Mouse (Mus musculus): Measurements from ENCODE around the gene Ddx60. TPM values are rescaled to one million over a fixed set of nuclear protein-coding genes. Genes with fewer than 3 reads are reported as not detected.

The Ddx60 gene
- polyA plus RNA-seq, 1 experiment, result not detected

DNA sequence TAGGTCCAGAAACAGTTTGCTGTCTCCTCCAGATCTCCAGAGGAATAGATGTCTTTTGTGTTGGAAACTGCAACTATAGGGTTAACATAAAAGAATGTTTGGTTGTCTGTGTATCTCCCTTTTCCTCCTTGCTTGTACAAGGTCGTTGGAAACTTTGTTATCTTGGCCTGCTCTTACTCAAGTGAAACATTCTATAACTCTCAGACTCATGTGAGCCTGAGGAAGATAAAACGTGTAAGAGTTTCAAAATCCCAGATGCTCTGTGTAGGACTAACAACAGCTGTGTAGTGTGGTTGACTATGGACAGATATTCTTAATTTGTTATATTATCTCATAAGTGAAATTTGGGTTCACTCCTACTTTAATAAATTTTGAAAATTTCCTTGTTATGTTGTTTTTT is 5.4 kb downstream of the Ddx60 start:
- TF ChIP-seq GATA1 (IDR thresholded peaks at IDR 0.05; ENCODE audit: low read length), result no peak

DNA sequence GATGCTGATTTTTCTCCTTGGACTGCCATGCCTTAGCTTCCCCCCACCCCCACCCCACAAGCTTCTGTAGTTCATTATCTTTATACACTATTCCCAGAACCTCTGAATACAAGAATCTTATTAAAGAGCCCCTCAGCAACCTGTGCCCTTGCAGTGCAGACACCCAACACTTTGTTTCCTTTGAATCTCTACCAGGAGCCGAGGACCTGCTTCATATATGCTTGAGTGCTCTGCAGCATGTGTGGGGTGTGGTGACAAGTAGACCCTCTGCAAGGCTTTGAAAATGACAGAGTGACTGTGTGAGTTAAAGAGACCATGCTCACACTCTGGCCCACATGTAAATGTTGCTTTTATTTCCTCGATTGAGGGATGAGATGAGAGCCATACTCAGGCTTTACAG is 9.7 kb downstream of the Ddx60 start:
- no peak for TF ChIP-seq GATA1 (IDR thresholded peaks at IDR 0.05; ENCODE audit: low read length)

DNA sequence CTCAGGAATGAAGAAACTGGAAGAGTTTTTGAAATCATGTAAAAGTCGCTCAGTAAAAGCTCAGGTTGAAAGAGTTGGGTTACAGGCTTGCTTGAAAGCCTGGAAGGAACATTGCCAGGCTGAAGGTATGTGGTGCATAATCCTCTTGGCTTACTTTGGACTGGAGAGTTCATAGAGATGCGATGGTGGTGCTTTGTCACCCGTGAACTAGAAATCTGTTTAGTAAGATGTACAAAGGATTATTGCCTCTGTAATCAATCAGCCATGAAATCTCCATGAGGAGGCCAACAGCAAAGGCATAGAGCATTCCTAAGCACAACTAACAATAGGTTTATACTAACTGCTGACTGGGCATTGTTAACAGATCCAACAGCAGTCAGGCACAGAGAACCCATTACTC is 41.7 kb downstream of the Ddx60 start:
- no peak for TF ChIP-seq GATA1 (IDR thresholded peaks at IDR 0.05; ENCODE audit: low read length)

DNA sequence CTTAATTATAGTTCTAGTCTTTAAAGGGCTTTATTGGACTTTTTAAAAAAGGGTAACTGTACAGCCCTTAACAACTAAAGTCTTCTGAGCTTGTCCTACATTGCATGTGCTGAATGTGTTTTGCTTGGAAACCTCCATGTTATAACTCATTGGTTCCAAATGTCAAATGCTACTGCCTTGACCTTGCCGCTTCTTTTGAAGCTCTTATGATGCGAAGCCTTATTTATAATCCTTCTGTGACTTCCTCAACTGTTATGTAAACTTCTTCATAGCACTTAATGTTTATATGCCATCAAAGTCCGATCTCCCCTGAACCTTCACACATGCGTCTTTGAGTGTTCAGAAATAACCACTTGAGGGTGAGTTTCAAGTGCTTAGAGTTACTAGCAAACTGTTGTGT is 57.1 kb downstream of the Ddx60 start:
- TF ChIP-seq GATA1 (IDR thresholded peaks at IDR 0.05; ENCODE audit: low read length), result no peak

DNA sequence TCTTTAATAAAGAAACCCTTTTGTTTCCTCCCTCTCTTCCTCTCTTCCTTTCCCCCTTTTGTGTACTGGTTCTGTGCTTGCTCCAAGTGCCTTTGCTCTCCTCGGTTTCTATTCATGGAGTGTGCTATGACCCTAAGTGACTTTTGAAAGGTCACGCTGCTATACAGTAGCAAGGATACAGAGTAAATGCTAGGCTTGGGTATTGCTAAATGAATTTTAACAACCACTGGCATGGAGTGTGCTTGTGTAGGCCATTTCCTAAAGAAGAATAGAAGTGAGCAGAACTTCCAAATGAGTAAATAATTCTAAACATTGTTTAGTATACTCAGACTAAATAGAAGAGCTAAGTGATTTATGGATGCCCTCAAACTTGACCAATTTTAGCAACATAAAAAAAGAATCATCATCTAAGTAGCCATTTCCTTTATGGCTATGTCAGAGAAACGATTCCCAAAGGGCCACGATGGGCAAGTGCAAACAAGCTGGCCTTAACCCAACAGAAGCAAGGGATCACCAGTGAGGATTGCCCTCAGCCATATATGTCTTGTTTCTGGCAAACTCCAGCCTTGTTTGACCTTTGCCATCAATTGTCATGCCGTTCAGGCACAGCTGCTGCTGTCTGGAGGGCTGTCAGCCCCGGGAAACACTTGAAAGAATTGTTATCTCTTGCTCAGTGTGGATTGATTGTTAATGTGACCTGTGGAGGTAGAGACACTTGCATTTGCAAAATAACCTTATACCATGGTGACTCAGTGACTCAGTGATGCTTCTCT is 58.0 kb downstream of the Ddx60 start:
- TF ChIP-seq GATA1 (IDR thresholded peaks at IDR 0.05; ENCODE audit: low read length), result no peak

DNA sequence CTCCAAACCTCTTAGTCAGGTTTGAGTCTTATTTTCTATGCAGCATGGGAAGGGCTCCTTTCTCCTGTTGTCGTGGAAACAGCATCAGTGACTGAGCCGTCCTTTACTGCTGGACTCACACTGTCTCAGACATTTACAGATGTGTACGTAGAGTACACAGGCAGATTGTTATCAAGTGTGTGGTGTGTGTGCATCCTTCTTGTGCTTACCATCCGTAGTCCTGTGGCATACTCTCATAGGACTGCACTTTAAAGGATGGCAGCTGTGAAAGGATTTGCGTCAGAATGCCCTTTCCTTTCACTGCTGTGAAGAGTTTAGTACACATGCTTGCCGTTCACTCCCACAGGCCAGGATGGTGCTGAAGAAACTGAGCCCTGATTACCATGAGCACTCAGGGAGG is 61.6 kb downstream of the Ddx60 start:
- TF ChIP-seq GATA1 (IDR thresholded peaks at IDR 0.05; ENCODE audit: low read length), result no peak

DNA sequence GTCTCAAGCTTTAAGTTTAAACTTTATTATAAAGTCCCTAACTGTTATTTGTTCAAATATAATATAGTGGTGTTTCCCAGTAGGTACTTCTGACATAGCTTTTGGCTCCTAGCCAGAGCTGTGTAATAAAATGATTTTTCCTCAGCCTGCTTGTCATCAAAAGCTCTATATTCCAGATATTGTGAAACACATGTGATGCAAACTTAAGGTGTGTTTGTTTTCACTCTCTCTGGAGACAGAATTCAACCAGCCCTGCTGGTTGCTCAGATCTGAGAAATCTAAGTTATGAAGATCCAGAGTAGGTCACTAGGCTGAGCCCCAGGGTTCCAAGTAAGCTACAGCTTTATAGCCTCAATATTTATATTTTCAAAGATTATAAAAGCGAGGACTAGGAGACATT is 64.9 kb downstream of the Ddx60 start:
- no peak for TF ChIP-seq GATA1 (IDR thresholded peaks at IDR 0.05; ENCODE audit: low read length)

DNA sequence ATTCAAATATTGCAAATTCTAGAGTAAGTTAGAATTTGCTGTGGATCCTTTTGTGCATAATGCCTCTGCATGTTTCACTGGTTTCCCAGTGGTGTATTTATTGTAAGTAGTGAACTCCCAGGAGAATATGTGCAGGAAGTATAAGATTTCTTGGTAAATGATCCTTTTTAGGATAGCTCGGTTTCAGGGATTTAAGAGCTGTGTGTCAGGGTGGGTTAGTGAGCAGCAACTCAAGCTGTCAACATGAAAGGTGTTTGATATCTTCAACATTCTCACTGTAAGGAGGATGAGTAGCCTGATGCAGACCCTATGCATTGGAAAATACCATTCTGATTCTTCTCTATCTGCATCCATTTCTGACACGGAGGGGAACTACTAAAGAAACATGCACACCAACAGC is 69.2 kb downstream of the Ddx60 start:
- no peak for TF ChIP-seq GATA1 (IDR thresholded peaks at IDR 0.05; ENCODE audit: low read length)

DNA sequence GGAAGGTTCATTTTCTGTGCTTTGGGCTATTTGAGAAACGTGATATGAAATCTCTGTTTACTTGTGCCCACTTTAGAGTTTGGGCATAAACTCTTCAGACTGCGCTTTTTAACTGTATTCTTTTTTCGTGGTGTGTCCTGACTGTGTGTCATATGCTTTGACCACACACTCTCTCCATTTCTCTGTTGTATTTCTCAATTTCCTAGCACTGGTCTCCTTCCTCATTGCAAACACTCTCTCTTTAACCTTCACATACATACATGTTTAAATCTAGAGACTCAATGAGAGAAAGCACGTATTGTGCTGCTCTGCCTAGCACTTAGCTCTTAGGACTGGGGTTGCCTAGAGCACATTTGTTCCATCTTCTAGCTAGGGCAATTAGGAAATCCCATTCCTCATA is 86.3 kb downstream of the Ddx60 start:
- TF ChIP-seq GATA1 (IDR thresholded peaks at IDR 0.05; ENCODE audit: low read length), result no peak

DNA sequence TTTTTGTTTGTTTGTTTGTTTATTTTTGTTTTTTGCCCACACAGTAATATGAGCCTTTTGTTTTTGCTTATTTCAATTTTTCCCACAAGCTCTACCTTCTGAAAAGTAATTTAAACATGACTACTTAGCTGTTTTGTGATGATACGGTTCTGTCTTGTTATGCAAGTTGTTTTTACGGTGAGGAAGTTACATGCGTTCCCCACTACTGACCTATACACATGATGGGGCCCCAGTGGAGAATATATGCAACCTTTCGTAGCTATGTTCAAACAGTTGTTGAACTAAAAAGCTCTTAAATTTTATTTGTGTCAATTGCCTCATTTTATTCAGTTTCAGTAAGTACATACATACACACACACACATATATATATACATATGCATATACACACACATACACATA is 86.7 kb downstream of the Ddx60 start:
- TF ChIP-seq GATA1 (IDR thresholded peaks at IDR 0.05; ENCODE audit: low read length), result no peak

DNA sequence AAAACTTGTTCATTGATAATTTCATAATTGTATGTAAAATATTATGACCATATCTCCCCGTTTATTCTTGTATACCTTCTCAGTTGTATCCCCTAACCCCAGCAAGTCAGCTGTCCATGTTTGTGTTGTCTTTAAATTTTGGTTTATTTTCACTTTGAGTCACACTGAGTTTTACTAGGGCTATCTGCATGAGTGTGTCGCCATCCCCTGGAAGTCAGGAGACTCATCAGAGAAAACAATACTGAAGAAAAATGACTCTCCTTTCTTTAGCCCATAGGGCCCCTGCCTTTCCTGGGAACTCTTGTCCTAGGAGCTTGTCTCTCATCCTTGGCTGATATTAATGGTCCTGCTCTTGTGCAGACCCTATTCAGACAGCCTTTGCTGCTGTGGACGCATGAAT is 106.5 kb downstream of the Ddx60 start:
- TF ChIP-seq GATA1 (IDR thresholded peaks at IDR 0.05; ENCODE audit: low read length), result no peak

DNA sequence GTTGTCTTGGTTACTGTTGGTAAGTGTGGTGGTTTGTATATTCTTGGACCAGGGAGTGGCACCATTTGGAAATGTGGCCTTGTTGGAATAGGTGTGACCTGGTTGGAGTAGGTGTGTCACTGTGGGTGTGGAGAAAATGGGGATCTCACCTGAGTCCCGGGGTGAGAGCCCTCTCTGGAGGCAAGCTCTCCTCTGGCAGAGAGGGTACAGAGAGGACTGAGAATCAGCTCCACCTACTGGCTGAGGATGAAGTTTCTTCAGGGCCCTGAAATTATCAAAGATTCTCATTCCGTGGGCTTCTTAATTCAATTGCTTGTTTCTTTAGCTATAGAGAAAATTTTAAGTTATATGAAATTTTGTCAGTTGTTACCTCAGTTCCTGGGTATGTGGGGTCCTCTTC is 118.9 kb downstream of the Ddx60 start:
- no peak for TF ChIP-seq GATA1 (IDR thresholded peaks at IDR 0.05; ENCODE audit: low read length)

DNA sequence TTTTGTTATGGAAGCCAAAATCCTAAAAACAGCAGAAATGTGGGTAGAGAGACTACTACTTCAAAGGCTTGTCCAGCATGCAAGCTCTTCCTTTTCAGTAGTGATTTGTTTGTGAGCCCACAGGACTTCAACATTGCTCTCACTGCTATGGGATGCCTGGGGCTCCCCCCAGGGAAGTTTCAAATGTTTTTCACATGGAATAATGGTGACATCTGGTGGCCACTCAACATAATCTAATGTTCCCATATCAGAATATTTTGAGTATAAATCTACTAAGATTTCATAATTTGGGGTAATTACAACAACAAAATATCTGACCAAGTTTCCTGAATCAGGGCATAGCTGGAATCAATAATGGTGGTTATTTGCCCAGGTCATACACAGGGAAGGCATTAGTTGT is 132.5 kb downstream of the Ddx60 start:
- TF ChIP-seq GATA1 (IDR thresholded peaks at IDR 0.05; ENCODE audit: low read length), result no peak

DNA sequence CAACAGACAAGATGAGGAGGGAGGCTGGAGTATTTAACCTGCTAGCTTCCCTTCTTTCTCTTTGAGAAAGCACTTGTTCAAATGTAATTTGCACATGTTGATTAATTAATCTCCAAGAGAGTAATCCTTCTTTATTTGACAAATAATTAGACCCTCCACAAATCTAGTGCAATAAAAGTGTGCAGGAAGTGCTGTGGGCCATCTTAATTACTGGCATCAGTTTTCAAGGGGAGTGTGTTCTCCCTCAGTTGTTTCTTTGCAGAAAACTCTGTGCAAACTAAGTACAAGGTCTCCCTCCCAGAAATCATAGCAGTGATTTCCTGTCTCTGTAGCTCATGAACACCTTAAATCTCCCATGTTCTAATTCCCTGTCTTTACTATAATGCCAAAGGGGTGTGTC is 140.4 kb downstream of the Ddx60 start:
- no peak for TF ChIP-seq GATA1 (IDR thresholded peaks at IDR 0.05; ENCODE audit: low read length)

DNA sequence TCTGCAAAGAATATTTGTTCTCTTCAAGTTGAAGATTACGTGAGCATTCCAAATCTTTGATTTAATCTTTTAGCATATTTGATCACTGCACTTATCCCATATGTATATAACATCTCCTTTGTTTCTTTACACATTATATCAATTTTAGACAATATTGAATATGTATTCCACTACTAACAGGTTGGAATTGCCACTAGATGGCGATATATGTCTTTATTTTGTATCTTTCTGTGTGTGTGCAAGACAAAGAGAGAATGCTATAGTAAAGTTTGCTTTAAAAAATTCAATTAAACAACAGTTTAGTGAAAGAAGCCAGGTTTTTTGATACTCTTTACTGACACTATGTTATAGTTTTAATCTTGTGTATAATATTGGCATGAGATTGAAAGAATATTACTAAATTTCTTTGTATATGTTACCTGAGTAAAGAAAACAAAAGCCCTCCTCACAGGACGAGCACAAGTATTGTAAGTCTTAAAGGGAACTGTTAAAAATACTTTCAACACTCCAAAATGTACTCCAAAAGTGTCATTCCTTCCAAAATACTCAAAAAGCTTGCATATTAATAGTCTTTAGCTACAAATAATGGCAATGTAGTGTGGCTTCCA is 152.4 kb downstream of the Ddx60 start:
- TF ChIP-seq GATA1 (IDR thresholded peaks at IDR 0.05; ENCODE audit: low read length), result no peak

DNA sequence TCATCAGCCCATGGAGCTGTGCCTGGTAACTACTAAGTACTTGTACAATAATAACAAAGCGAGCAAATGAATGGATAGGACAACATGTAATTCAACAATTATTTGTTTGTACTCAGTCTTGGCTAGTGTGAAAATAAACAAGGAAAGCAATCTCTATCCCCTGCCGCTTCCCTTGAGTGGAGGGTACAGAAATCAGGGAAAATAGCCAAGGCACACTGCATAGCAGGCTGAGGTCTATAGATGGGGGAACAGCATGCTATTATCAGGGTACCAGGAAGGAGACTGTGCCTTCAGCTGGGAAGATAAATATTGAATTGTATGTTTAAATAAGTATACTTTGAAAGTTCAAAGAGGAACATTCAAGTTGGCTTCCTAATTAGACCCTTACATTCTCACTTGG is 153.9 kb downstream of the Ddx60 start:
- TF ChIP-seq GATA1 (IDR thresholded peaks at IDR 0.05; ENCODE audit: low read length), result no peak

Other genes with a start within 250 kb of the Ddx60 start
- gene Palld, start 25.4 kb upstream of the Ddx60 start, polyA plus RNA-seq (2012), result not detected in 2 replicates
- gene Anxa10, start 195.1 kb downstream of the Ddx60 start, polyA plus RNA-seq (2012), result not detected in 2 replicates